Mouse (Mus musculus): ENCODE measurements around the gene Pex14. TPM values are rescaled to one million over a fixed set of nuclear protein-coding genes. Genes with fewer than 3 reads are reported as not detected.

Gene Pex14
- polyA plus RNA-seq, 1 experiment from 2014 or later = 50.6 TPM

DNA sequence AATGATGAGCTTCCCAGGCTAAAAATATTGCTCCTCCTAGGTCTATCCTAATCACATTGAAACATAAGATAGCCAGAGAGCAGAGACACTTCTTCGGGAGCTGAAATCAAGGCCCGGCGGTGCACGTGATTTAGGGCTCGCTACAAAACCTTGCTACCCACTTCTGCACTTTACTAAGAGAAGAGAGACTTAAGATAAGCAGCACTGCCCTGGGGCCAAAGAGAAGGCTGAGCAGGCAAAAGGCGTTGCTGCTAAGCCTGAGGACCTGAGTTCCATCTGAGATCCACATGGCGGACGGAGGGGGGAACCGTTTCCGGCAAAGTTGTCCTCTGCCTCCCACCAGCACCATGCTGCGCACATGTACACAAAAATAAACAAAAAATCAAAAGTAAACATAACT is 1.1 kb downstream of the Pex14 start:
- no peaks in the 10 kb centered on the region for H3K27me3 ChIP-seq
- peak overlapping the region; percentile 97 for H3K4me2 ChIP-seq (replicated peaks)
- ATAC-seq = no peak
- H3K27ac ChIP-seq = no peak overlapping the region
- H3K9me3 ChIP-seq = no peaks in the 10 kb centered on the region
- H3K4me3 ChIP-seq (replicated peaks) = peak overlapping the region; percentile 99
- 22% methylated on average over 11 of the region's 11 CpGs for WGBS
- H3K4me1 ChIP-seq (replicated peaks) = peaks cover 15% of the 10 kb centered on the region
- H3K36me3 ChIP-seq = peaks cover 7% of the 10 kb centered on the region
- peak overlapping the region; percentile 91 for H3K9ac ChIP-seq (replicated peaks)

DNA sequence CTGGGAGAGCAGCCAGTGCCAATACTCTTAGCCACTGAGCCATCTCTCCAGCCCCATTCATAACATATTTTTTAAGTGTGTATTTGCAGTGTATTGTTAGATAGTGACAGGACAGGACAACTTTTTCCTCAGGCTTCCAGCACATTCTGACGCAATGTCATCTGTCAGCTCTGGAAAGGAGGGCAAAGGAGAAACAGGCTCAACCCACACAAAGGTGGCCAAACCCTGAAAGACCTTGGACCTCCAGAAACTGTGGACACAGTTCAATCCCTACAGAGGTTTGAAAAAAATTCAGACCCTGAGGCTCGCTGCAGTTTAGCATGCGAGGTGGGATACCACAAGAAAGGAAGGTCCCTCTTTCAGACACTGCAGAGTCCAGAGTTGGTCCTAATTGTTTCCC is 1.7 kb downstream of the Pex14 start:
- ATAC-seq = no peak
- Histone ChIP-seq H3K4me3 (replicated peaks) (peak overlapping the region; percentile 99; the same call in 1 of the 2 replicates), H3K9me3 (no peaks in the 10 kb centered on the region), H3K27ac (no peak overlapping the region), H3K9ac (replicated peaks) (no peak overlapping the region), H3K4me2 (replicated peaks) (peak overlapping the region; percentile 97), H3K36me3 (peaks cover 12% of the 10 kb centered on the region), H3K27me3 (no peaks in the 10 kb centered on the region), H3K4me1 (replicated peaks) (peaks cover 15% of the 10 kb centered on the region)
- WGBS = 86% methylated on average over 3 of the region's 3 CpGs

DNA sequence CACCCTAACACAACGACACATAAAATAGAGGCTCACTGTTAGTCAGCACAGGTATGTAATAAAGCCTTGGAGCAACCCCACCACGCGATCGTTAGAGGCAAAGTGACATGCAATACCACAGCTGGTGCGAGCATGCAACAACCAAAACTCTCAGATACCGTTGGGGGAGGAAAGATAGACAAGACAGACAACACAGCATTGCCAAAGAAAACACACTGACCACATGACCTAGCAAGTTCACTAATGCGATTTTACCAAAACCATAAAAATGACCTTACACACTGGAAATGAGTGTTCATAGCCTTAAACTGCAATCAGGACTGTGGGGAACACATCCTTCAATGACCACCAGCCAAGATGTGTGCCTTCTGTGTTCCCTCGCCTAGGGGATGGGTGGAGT is 8.3 kb downstream of the Pex14 start:
- Histone ChIP-seq H3K9me3 (no peaks in the 10 kb centered on the region), H3K9ac (replicated peaks) (no peak overlapping the region), H3K27ac (no peak overlapping the region), H3K36me3 (peaks cover 26% of the 10 kb centered on the region), H3K4me1 (replicated peaks) (no peaks in the 10 kb centered on the region), H3K27me3 (no peaks in the 10 kb centered on the region), H3K4me3 (replicated peaks) (no peak overlapping the region), H3K4me2 (replicated peaks) (no peak overlapping the region)
- ATAC-seq = no peak
- whole genome bisulfite sequencing = 93% methylated on average over 8 of the region's 8 CpGs

DNA sequence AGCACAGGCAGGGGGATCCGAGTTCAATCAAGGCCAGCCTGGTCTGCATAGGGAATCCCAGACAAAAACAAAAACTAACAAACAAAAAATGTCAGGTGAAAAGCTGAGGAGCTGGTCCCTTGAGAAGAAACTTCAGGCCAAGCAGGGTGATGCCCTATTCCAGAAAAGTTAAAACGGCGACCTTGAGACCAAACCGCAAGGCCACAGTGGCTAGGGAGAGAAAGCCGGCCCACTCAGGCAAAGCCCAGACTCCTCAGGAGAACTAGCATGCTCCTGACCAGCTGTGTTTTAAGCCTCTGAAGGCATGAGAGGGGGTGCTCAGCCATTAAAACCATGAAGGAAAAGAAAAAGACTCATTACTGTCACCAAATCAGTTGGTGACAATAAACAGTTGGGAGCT is 14.3 kb downstream of the Pex14 start:
- Histone ChIP-seq H3K4me3 (replicated peaks) (no peak overlapping the region), H3K27me3 (no peaks in the 10 kb centered on the region), H3K4me2 (replicated peaks) (no peak overlapping the region), H3K4me1 (replicated peaks) (peaks cover 5% of the 10 kb centered on the region; the same call in 1 of the 2 replicates), H3K9me3 (no peaks in the 10 kb centered on the region), H3K36me3 (no peaks in the 10 kb centered on the region), H3K27ac (no peak overlapping the region), H3K9ac (replicated peaks) (no peak overlapping the region)
- ATAC-seq = no peak
- 88% methylated on average over 5 of the region's 5 CpGs for WGBS

DNA sequence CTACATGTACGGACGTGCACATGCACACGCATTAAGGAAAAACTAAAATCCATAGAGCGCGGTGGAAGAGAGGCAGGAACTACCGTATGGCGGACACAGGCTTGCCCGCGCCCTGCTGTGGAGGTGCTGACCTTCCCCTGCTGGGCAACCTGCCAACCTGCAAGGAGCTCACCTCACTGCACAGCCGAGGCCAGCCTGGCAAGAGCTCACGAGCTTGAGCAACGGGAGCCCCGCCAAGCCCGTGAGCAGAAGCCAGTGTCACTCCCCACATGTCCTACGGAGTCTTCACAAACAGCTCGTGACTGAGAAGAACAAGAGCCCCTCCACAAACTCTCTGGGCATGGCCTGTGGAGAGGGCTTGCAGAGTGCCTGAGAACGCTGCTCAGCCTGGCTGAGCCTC is 18.1 kb downstream of the Pex14 start:
- no peak overlapping the region for H3K4me2 ChIP-seq (replicated peaks)
- no peaks in the 10 kb centered on the region for H3K36me3 ChIP-seq
- no peak overlapping the region for H3K4me3 ChIP-seq (replicated peaks)
- H3K9me3 ChIP-seq = no peaks in the 10 kb centered on the region
- no peak overlapping the region for H3K27ac ChIP-seq
- WGBS = 75% methylated on average over 17 of the region's 17 CpGs
- H3K4me1 ChIP-seq (replicated peaks) = peaks cover 7% of the 10 kb centered on the region; the same call in 1 of the 2 replicates
- no peak for ATAC-seq
- 0 out of 2 replicates have a peak overlapping the region, but pooled peaks have one; percentile 2 for H3K9ac ChIP-seq (replicated peaks)
- no peaks in the 10 kb centered on the region for H3K27me3 ChIP-seq

DNA sequence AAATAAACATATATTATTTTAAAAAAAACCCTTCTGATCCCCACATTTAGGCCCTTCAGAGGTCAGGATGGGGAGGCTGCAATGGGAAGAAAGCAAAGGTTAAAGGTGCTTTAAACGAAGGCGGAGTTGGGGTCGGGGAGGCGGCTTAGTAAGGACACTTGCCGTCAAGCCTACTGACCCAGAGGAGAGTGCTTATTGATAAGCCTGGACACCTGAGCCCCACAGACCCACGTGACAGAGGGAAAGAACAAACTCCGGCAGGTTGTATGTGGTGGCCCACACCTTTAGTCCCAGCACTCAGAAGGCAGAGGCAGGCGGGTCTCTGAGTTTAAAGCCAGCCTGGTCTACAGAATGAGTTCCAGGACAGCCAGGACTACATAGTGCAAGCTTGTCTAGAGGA is 19.6 kb downstream of the Pex14 start:
- H3K9ac ChIP-seq (replicated peaks) = no peak overlapping the region
- no peak for ATAC-seq
- H3K4me3 ChIP-seq (replicated peaks) = no peak overlapping the region
- H3K4me1 ChIP-seq (replicated peaks) = peaks cover 11% of the 10 kb centered on the region; the same call in 1 of the 2 replicates
- H3K4me2 ChIP-seq (replicated peaks) = no peak overlapping the region
- no peak overlapping the region for H3K27ac ChIP-seq
- no peaks in the 10 kb centered on the region for H3K9me3 ChIP-seq
- H3K36me3 ChIP-seq = peaks cover 3% of the 10 kb centered on the region
- H3K27me3 ChIP-seq = no peaks in the 10 kb centered on the region
- 91% methylated on average over 8 of the region's 8 CpGs for WGBS

DNA sequence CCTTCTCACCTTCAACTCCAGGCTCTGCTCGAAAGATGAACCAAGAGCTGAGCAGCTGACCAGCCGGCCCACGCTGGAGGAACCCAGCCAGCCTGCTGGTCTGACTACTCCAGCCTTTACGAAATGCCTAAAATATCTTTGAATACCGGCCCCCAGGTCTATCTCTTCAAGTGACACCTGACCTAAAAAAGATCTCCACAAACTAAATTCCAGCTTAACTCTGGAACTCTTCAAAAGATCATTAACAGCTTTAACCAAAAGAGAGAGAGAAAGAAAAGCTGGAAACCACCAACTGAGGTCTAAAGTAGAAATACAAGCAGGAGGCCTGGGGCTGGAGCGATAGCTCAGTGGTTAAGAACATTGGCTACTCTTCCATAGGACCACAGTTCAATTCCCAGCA is 20.0 kb downstream of the Pex14 start:
- H3K27me3 ChIP-seq = no peaks in the 10 kb centered on the region

DNA sequence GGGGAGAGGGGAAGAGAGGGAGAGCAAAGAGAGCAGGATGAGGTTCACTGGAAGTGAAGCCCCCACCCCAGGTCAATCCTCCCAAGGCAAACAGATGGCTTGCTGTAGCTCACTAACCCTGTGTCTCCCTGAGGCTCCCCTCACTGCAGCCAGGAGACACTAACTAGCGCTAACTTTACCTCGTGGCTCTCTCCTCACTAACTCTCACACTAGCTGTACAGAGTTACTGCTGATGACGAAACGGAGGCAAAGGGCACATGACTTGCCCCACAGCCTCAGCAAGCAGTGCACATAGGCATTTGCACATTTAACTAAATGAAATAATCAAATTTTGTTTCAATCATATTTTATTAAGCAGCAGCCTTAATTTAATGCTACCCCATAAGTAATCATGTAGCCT is 21.4 kb downstream of the Pex14 start:
- no peak overlapping the region for H3K27ac ChIP-seq
- no peaks in the 10 kb centered on the region for H3K27me3 ChIP-seq
- ATAC-seq = no peak
- peaks cover 15% of the 10 kb centered on the region for H3K36me3 ChIP-seq
- no peaks in the 10 kb centered on the region for H3K9me3 ChIP-seq
- peaks cover 11% of the 10 kb centered on the region; the same call in 1 of the 2 replicates for H3K4me1 ChIP-seq (replicated peaks)
- H3K4me3 ChIP-seq (replicated peaks) = no peak overlapping the region
- 73% methylated on average over 4 of the region's 4 CpGs for WGBS
- H3K9ac ChIP-seq (replicated peaks) = no peak overlapping the region
- H3K4me2 ChIP-seq (replicated peaks) = no peak overlapping the region

More for the DNA sequence above, 20.0 kb downstream of the Pex14 start:
- WGBS = 89% methylated on average over 6 of the region's 6 CpGs
- Histone ChIP-seq H3K9me3 (no peaks in the 10 kb centered on the region), H3K4me3 (replicated peaks) (no peak overlapping the region), H3K4me1 (replicated peaks) (peaks cover 11% of the 10 kb centered on the region; the same call in 1 of the 2 replicates), H3K9ac (replicated peaks) (no peak overlapping the region), H3K27ac (no peak overlapping the region), H3K36me3 (peaks cover 7% of the 10 kb centered on the region), H3K4me2 (replicated peaks) (no peak overlapping the region)
- ATAC-seq = no peak

DNA sequence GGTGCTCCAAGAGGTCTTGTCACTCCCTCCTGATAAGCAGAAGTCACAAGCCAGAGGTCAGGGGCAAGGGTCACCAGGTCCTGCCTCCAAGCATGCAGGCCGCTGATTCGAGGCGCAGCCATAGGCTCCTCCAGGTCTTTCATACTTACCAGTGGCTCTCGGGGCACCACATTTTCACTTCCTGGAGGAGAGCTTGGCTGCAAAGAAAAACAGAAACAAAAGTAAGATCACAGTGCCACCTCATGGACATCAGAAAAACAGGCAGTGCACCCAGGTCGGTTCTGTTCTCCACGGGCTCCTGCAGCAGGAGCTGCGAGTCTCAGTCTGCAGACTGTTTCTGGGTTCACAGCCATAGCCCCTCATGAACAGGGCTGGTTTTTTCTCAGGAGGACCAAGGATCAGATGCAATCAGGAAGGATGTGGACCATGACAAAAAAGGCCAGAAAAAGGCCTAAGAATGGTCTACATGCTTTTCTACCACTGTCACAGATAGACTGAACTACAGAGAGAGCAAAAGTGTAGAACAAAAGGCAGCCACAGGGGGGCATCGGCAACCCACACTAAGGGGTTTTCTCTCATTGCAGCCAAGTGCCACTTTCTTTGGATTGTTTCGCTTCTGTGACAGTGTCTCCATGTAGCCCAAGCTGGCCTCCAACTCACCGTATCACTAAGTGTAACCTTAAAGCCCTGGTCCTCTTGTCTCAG is 23.7 kb downstream of the Pex14 start:
- WGBS = 27% methylated on average over 10 of the region's 10 CpGs
- 0 out of 2 replicates have a peak, but pooled peaks cover 6% of the 10 kb centered on the region for H3K4me1 ChIP-seq (replicated peaks)
- 0 out of 2 replicates have a peak overlapping the region, but pooled peaks have one; percentile 10 for H3K27ac ChIP-seq
- H3K4me2 ChIP-seq (replicated peaks) = no peak overlapping the region
- no peaks in the 10 kb centered on the region for H3K9me3 ChIP-seq
- no peaks in the 10 kb centered on the region for H3K27me3 ChIP-seq
- H3K9ac ChIP-seq (replicated peaks) = no peak overlapping the region
- H3K36me3 ChIP-seq = peaks cover 29% of the 10 kb centered on the region
- H3K4me3 ChIP-seq (replicated peaks) = no peak overlapping the region
- ATAC-seq = peak; percentile 77

DNA sequence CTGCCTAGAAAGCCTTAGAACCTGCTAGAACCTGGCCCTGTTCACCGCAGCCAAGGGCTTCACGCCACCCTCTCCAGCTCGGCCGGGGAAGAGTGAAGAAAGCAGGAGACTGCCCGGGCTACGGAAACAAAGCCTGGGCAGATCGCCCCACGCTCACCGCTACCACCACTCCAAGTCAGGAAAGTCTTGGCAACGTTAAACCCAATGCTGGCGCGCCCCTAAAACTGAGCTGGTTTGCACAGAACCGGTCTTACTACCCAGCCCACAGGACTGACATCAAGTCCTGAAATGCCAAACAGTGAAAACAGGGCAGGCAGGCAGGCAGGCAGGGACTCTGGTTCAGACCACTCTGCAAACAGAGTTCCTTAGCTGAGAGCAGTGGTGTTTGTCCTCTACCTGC is 24.6 kb downstream of the Pex14 start:
- Histone ChIP-seq H3K4me1 (replicated peaks) (peaks cover 9% of the 10 kb centered on the region), H3K9ac (replicated peaks) (no peak overlapping the region), H3K9me3 (no peaks in the 10 kb centered on the region), H3K4me2 (replicated peaks) (no peak overlapping the region), H3K27ac (no peak overlapping the region), H3K4me3 (replicated peaks) (no peak overlapping the region), H3K27me3 (no peaks in the 10 kb centered on the region), H3K36me3 (peaks cover 29% of the 10 kb centered on the region)
- WGBS = 95% methylated on average over 13 of the region's 13 CpGs
- ATAC-seq = no peak

DNA sequence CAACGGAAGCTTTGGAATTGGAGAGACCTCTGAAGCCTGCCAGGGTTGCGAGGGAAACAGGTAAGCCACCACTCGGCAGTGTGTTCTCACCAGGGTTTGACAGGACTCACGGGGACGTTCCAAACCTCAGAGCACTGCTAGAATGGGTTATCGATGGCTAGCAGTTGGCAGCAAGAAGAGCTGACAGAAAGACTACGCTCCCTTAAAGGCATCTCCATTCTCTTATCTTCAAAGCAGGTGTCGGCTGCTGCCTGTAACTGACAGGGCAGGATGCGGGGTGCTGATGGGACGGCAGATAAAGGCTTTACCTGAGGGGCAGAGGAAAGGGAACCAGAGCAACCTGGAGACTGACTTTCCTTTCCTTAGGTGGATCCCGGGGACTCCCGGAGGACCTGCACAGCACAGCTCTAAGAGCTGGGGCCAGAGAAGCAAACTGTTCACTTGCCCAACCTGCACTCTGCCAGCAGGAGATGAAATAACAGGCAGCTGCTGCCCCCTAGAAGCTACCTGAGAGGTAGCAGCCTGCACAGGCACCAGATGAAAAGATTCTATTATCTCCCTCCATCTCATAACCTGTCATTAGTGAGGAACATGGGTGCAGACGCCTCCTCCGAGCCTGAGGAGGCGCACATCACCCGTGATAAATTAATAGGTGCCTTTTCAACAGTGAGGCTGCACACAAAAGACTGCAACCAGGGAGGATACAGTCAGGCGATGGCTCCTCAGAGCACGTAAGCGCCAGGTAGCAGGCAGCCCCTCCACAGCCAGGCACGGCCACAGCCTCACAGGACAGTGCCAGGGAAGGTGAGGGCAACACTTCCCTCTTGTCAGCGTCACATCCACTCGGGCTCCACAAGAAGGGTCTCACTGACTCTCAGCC is 32.8 kb downstream of the Pex14 start:
- Histone ChIP-seq H3K27me3 (no peaks in the 10 kb centered on the region), H3K4me2 (replicated peaks) (no peak overlapping the region), H3K9me3 (no peaks in the 10 kb centered on the region), H3K27ac (peak overlapping the region; percentile 11; the same call in 1 of the 2 replicates), H3K4me3 (replicated peaks) (no peak overlapping the region), H3K9ac (replicated peaks) (no peak overlapping the region), H3K36me3 (peaks cover 8% of the 10 kb centered on the region), H3K4me1 (replicated peaks) (peaks cover 22% of the 10 kb centered on the region)
- ATAC-seq = peak; percentile 79
- WGBS = 80% methylated on average over 22 of the region's 22 CpGs

Measured in midbrain, embryonic 13.5 days (tissue).